Mouse (Mus musculus) kidney, adult 18-20 months (tissue): ENCODE results near the gene Rlf.
"Not testable (repeated sequence)": the region's sequence is repeated elsewhere in the genome, so short reads cannot be mapped to it uniquely, and the experiment has no call there.

Experiments used
- DNase-seq: peaks from one replicate; pipeline ENCODE4 v3.0.0; 2021

Gene Rlf

GRCm38 (mm10) chr4:121214793-121215304, at the start of gene Rlf:
Gene Rlf, minus strand, starts transcription at chr4:121215084.
- DNase-seq = peak; percentile 100

- no peak for DNase-seq
Observed at GRCm38 (mm10) chr4:121241612-121242000, 26.7 kb upstream of the Rlf start.

GRCm38 (mm10) chr4:121240637-121241611, 26.0 kb upstream of the Rlf start:
- no peak for DNase-seq

GRCm38 (mm10) chr4:121239878-121240277, 25.0 kb upstream of the Rlf start:
- DNase-seq = no peak

GRCm38 (mm10) chr4:121231772-121232414, 17.0 kb upstream of the Rlf start:
- peak; percentile 39 for DNase-seq

GRCm38 (mm10) chr4:121230943-121231614, 16.2 kb upstream of the Rlf start:
- DNase-seq = no peak

- DNase-seq = no peak
Observed at GRCm38 (mm10) chr4:121227072-121227471, 12.2 kb upstream of the Rlf start.

- no peak for DNase-seq
Observed at GRCm38 (mm10) chr4:121225177-121225576, 10.3 kb upstream of the Rlf start.

GRCm38 (mm10) chr4:121223136-121223535, 8.3 kb upstream of the Rlf start:
- no peak for DNase-seq

GRCm38 (mm10) chr4:121216216-121216615, 1.3 kb upstream of the Rlf start:
- DNase-seq = no peak

- no peak for DNase-seq
Observed at GRCm38 (mm10) chr4:121215489-121215888, 605 bp upstream of the Rlf start.

GRCm38 (mm10) chr4:121213936-121214792, 720 bp downstream of the Rlf start:
- no peak for DNase-seq

- no peak for DNase-seq
Observed at GRCm38 (mm10) chr4:121208911-121209310, 6.0 kb downstream of the Rlf start.

- DNase-seq = no peak
Observed at GRCm38 (mm10) chr4:121197856-121198255, 17.0 kb downstream of the Rlf start.

- DNase-seq = no peak
Observed at GRCm38 (mm10) chr4:121196995-121197394, 17.9 kb downstream of the Rlf start.

- DNase-seq = no peak
Observed at GRCm38 (mm10) chr4:121196205-121196604, 18.7 kb downstream of the Rlf start.

GRCm38 (mm10) chr4:121194736-121195135, 20.1 kb downstream of the Rlf start:
- no peak for DNase-seq

GRCm38 (mm10) chr4:121192306-121192705, 22.6 kb downstream of the Rlf start:
- DNase-seq = no peak

GRCm38 (mm10) chr4:121189341-121189740, 25.5 kb downstream of the Rlf start:
- no peak for DNase-seq

- no peak for DNase-seq
Observed at GRCm38 (mm10) chr4:121179669-121180068, 35.2 kb downstream of the Rlf start.

GRCm38 (mm10) chr4:121167656-121168055, 47.2 kb downstream of the Rlf start:
- DNase-seq = peak; percentile 29

GRCm38 (mm10) chr4:121166697-121167096, 48.2 kb downstream of the Rlf start:
- DNase-seq = not testable (repeated sequence)
